11 mouse cellular contexts compared by ENCODE assay signal in genomic region chr9:75196335-75196734, GRCm38 (mm10). TPM values are rescaled to one million over a fixed set of nuclear protein-coding genes. Genes with fewer than 3 reads are reported as not detected.
DNase-seq lines count a peak whose midpoint lies in the region; ATAC-seq and TF ChIP-seq lines count a peak whose summit lies in the region.
"Had no signal": no experiment of that assay in that cellular context is flagged by ENCODE, and none has a peak within 500 bp of the region (broad histone marks: within the 10 kb centered on the region; RNA-seq: fewer than 3 reads in every experiment).

No protein-coding gene starts in this region.

- peaks cover 10 to 42% of the 10 kb centered on the region in 2 experiments for H3K4me1 ChIP-seq in CH12.LX (ENCODE audit: control insufficient read depth in 1 of 2, insufficient read depth in 2 of 2)
- H3K4me1 ChIP-seq in midbrain, postnatal 0 days (ENCODE audit: insufficient read depth, low read length), result no peaks in the 10 kb centered on the region
- H3K4me1 ChIP-seq in forebrain, embryonic 12.5 days, result no peaks in the 10 kb centered on the region
- H3K4me1 ChIP-seq: embryonic facial prominence, embryonic 15.5 days; limb, embryonic 15.5 days; neural tube, embryonic 12.5 days had no signal

- dilution Hi-C loops in CH12.LX (cut with MboI; ENCODE audit: extremely low pct_ligation_motif_present, extremely low pct_unique_long_range_greater_than_20kb, low sequenced_read_pairs), result no loop called here

- H3K36me3 ChIP-seq in CH12.LX (replicated peaks in 1 of 2; ENCODE audit: control insufficient read depth in 1 of 2, insufficient read depth in 1 of 2, low read length in 1 of 2), result peaks cover 28 to 58% of the 10 kb centered on the region in 2 experiments
- H3K36me3 ChIP-seq in midbrain, postnatal 0 days (ENCODE audit: insufficient read depth, low read length), result peaks cover 25% of the 10 kb centered on the region
- H3K36me3 ChIP-seq in forebrain, embryonic 12.5 days (replicated peaks), result peaks cover 42% of the 10 kb centered on the region

- intact Hi-C loops in heart, postnatal 25 days (cut with DNase I), result loop anchor here (10.0 kb wide), 1 partner anchor 292 kb away; no protein-coding TSS in a partner anchor
- intact Hi-C loops in left cerebral cortex, postnatal 36 days (cut with DNase I), result loop anchor here (5.0 kb wide), 2 partner anchors 61 to 124 kb away; partner anchors contain the start of gene Myo5a

- H3K4me3 ChIP-seq in CH12.LX (replicated peaks in 1 of 3; ENCODE audit: low read depth in 2 of 3, low read length in 2 of 3, poor library complexity in 1 of 3), result no peak overlapping the region
- no peak overlapping the region for H3K4me3 ChIP-seq in midbrain, postnatal 0 days (ENCODE audit: low read depth, low read length)
- no peak overlapping the region for H3K4me3 ChIP-seq in forebrain, embryonic 12.5 days (replicated peaks)
- H3K4me3 ChIP-seq: embryonic facial prominence, embryonic 15.5 days; limb, embryonic 15.5 days; neural tube, embryonic 12.5 days had no signal

- H3K4me2 ChIP-seq in CH12.LX (ENCODE audit: insufficient read depth, low read depth, poor library complexity, severe bottlenecking), result peak overlapping the region; percentile 61
- H3K4me2 ChIP-seq in midbrain, postnatal 0 days (ENCODE audit: low read depth, low read length, poor library complexity, severe bottlenecking), result no peak overlapping the region
- no peak overlapping the region for H3K4me2 ChIP-seq in forebrain, embryonic 12.5 days
- H3K4me2 ChIP-seq: embryonic facial prominence, embryonic 15.5 days; limb, embryonic 15.5 days; neural tube, embryonic 12.5 days had no signal

- TF ChIP-seq RAD21 in CH12.LX (IDR thresholded peaks at IDR 0.05; ENCODE audit: low read depth, low read length), result no peak

- H3K9me3 ChIP-seq in CH12.LX (replicated peaks; ENCODE audit: low read length), result no peaks in the 10 kb centered on the region
- no peaks in the 10 kb centered on the region for H3K9me3 ChIP-seq in midbrain, postnatal 0 days (ENCODE audit: low read length)
- no peaks in the 10 kb centered on the region for H3K9me3 ChIP-seq in forebrain, embryonic 12.5 days
- H3K9me3 ChIP-seq: embryonic facial prominence, embryonic 15.5 days; limb, embryonic 15.5 days; neural tube, embryonic 12.5 days had no signal

- H3K9ac ChIP-seq in CH12.LX (ENCODE audit: insufficient read depth, low read depth), result peak overlapping the region; percentile 45; the same call in 1 of the 2 replicates
- no peak overlapping the region for H3K9ac ChIP-seq in midbrain, postnatal 0 days (replicated peaks; ENCODE audit: low read length, poor library complexity, severe bottlenecking)
- H3K9ac ChIP-seq in forebrain, embryonic 12.5 days, result no peak overlapping the region
- H3K9ac ChIP-seq: embryonic facial prominence, embryonic 15.5 days; limb, embryonic 15.5 days; neural tube, embryonic 12.5 days had no signal

- H3K79me2 ChIP-seq in CH12.LX (replicated peaks; ENCODE audit: control insufficient read depth, extremely low read depth, insufficient read depth, poor library complexity, severe bottlenecking), result 0 out of 2 replicates have a peak, but pooled peaks cover 5% of the 10 kb centered on the region

- peak overlapping the region; percentile 96 for H3K27ac ChIP-seq in CH12.LX (ENCODE audit: insufficient read depth, low read depth)
- no peak overlapping the region for H3K27ac ChIP-seq in midbrain, postnatal 0 days (ENCODE audit: low read depth, low read length)
- no peak overlapping the region for H3K27ac ChIP-seq in forebrain, embryonic 12.5 days
- H3K27ac ChIP-seq: embryonic facial prominence, embryonic 15.5 days; limb, embryonic 15.5 days; neural tube, embryonic 12.5 days had no signal

- no peak for TF ChIP-seq POLR2A in CH12.LX (IDR thresholded peaks at IDR 0.05; ENCODE audit: low read depth, low read length)

- TF ChIP-seq EP300 in CH12.LX (IDR thresholded peaks at IDR 0.05; ENCODE audit: low read length), result peak; percentile 70

- in situ Hi-C loops in CH12.LX (cut with MboI; ENCODE audit: low pct_ligation_motif_present, low pct_unique_long_range_greater_than_20kb, low sequenced_read_pairs), result no loop called here

- no peaks in the 10 kb centered on the region for H3K27me3 ChIP-seq in CH12.LX (replicated peaks)
- no peaks in the 10 kb centered on the region for H3K27me3 ChIP-seq in midbrain, postnatal 0 days (ENCODE audit: insufficient read depth, low read length)
- no peaks in the 10 kb centered on the region for H3K27me3 ChIP-seq in forebrain, embryonic 12.5 days
- H3K27me3 ChIP-seq: embryonic facial prominence, embryonic 15.5 days; limb, embryonic 15.5 days; neural tube, embryonic 12.5 days had no signal

- TF ChIP-seq CTCF in CH12.LX (conservative IDR thresholded peaks at IDR 0.05 in 1 of 2, IDR thresholded peaks at IDR 0.05 in 1 of 2; ENCODE audit: low read depth in 2 of 2, low read length in 2 of 2), result no peak
- no peak for TF ChIP-seq CTCF in midbrain, postnatal 0 days (IDR thresholded peaks at IDR 0.05)

- WGBS in midbrain, postnatal 0 days, result 59% methylated on average over 2 of the region's 2 CpGs
- WGBS in forebrain, embryonic 12.5 days, result 76% methylated on average over 2 of the region's 2 CpGs

- no peak for ATAC-seq in midbrain, postnatal 0 days (ENCODE audit: low FRiP score)
- ATAC-seq in forebrain, embryonic 12.5 days (ENCODE audit: low FRiP score), result no peak

- DNase-seq in heart, adult 8-10 months (ENCODE audit: low spot score), result peak; percentile 17
- DNase-seq in heart, postnatal 25 days (ENCODE audit: low spot score), result no peak
- DNase-seq in CH12.LX (ENCODE audit: extremely low read depth), result peak; percentile 79
- DNase-seq in adrenal gland, postnatal 36 days, result peak; percentile 69 to 77
- peak; percentile 39 to 46 for DNase-seq in left cerebral cortex, postnatal 36 days (ENCODE audit: low spot score in 2 of 2)
- no peak for DNase-seq in midbrain, postnatal 0 days (ENCODE audit: low spot score)
- no peak for DNase-seq in cerebellum, adult 9-10 months

TF ChIP-seq in CH12.LX, 34 proteins besides CTCF, POLR2A, EP300 and RAD21 (continues in another document):
- TF ChIP-seq JUND (conservative IDR thresholded peaks at IDR 0.05; ENCODE audit: low read depth, low read length) (peak; percentile 25; the same call in 1 of the 2 replicates), CHD1 (IDR thresholded peaks at IDR 0.05; ENCODE audit: low read depth, low read length) (no peak), ZNF384 (IDR thresholded peaks at IDR 0.05; ENCODE audit: low read depth, low read length) (no peak), KAT2A (IDR thresholded peaks at IDR 0.05; ENCODE audit: insufficient replicate concordance, low read length) (no peak), E2F4 (IDR thresholded peaks at IDR 0.05; ENCODE audit: insufficient replicate concordance, low read depth, low read length) (no peak), MAFK (IDR thresholded peaks at IDR 0.05; ENCODE audit: insufficient replicate concordance, low read length) (peak; percentile 93), ZC3H11A (IDR thresholded peaks at IDR 0.05; ENCODE audit: low read depth, low read length) (no peak), ZKSCAN1 (IDR thresholded peaks at IDR 0.05; ENCODE audit: borderline replicate concordance, low read depth, low read length) (no peak), USF2 (conservative IDR thresholded peaks at IDR 0.05; ENCODE audit: low read depth, low read length) (no peak), MYC (IDR thresholded peaks at IDR 0.05; ENCODE audit: low read depth, low read length) (no peak), CHD2 (IDR thresholded peaks at IDR 0.05; ENCODE audit: low read length) (peak; percentile 74), PAX5 (IDR thresholded peaks at IDR 0.05; ENCODE audit: low read length) (no peak), NRF1 (IDR thresholded peaks at IDR 0.05; ENCODE audit: low read depth, low read length) (no peak), ZMIZ1 (IDR thresholded peaks at IDR 0.05; ENCODE audit: low read depth, low read length) (peak; percentile 48; the same call in 1 of the 2 replicates), GABPA (IDR thresholded peaks at IDR 0.05; ENCODE audit: insufficient replicate concordance, low read depth, low read length) (no peak), UBTF (IDR thresholded peaks at IDR 0.05; ENCODE audit: low read depth, low read length) (no peak), ETS1 (conservative IDR thresholded peaks at IDR 0.05; ENCODE audit: low read depth, low read length) (peak; percentile 93), TBP (conservative IDR thresholded peaks at IDR 0.05; ENCODE audit: low read depth, low read length) (0 out of 2 replicates have a peak, but pooled peaks have one; percentile 41), BHLHE40 (IDR thresholded peaks at IDR 0.05; ENCODE audit: low read depth, low read length) (peak; percentile 62), JUN (IDR thresholded peaks at IDR 0.05; ENCODE audit: insufficient read depth, low read depth, low read length) (peak; percentile 40), NELFE (IDR thresholded peaks at IDR 0.05; ENCODE audit: low read depth, low read length) (no peak), IRF4 (IDR thresholded peaks at IDR 0.05; ENCODE audit: low read depth, low read length) (peak; percentile 85), MEF2A (IDR thresholded peaks at IDR 0.05; ENCODE audit: borderline replicate concordance, low read depth, low read length) (peak; percentile 54), SMC3 (IDR thresholded peaks at IDR 0.05; ENCODE audit: low read depth, low read length) (no peak), SIN3A (IDR thresholded peaks at IDR 0.05; ENCODE audit: low read length) (peak; percentile 61), MXI1 (IDR thresholded peaks at IDR 0.05; ENCODE audit: low read depth, low read length) (no peak), RCOR1 (conservative IDR thresholded peaks at IDR 0.05; ENCODE audit: low read depth, low read length) (0 out of 2 replicates have a peak, but pooled peaks have one; percentile 55), HCFC1 (IDR thresholded peaks at IDR 0.05; ENCODE audit: low read depth, low read length) (no peak), ELF1 (IDR thresholded peaks at IDR 0.05; ENCODE audit: low read depth, low read length) (peak; percentile 64), POLR2AphosphoS2 (IDR thresholded peaks at IDR 0.05; ENCODE audit: low read depth, low read length) (no peak), USF1 (IDR thresholded peaks at IDR 0.05; ENCODE audit: low read depth, low read length) (no peak)

RNA-seq across cellular contexts. Expression of gene Myo5c, which starts 35.5 kb away (rescaled TPM):
- total RNA-seq in heart, adult 8-10 months (2022), result 1 to 10 TPM; 3.8 to 7.2 (median 5.3) TPM
- total RNA-seq in heart, postnatal 25 days (2021), result 1 to 10 TPM; 5.6 to 7.1 TPM
- total RNA-seq in CH12.LX (2012; rRNA removed), result 1.6 and 4.4 TPM in 2 replicates
- total RNA-seq in CH12.LX (2014; rRNA removed), result 3.7 and 3.8 TPM in 2 replicates
- 4.7 and 5.2 TPM in 2 replicates for polyA plus RNA-seq in CH12.LX (2012; ENCODE audit: insufficient read length, low read depth)
- total RNA-seq in adrenal gland, postnatal 36 days (2021), result 1 to 10 TPM; 2.1 to 2.5 TPM
- 1 to 10 TPM; 4.4 to 6.3 TPM for total RNA-seq in left cerebral cortex, postnatal 36 days (2021)
- total RNA-seq in midbrain, postnatal 0 days (2014; rRNA removed), result 0.22 and 0.61 TPM in 2 replicates
- 0.36 and 0.62 TPM in 2 replicates for polyA plus RNA-seq in midbrain, postnatal 0 days (2015; fragmentation: Nextera tagmentation; extraction: Ambion mirVana)
- 0.63 and 1.3 TPM in 2 replicates for polyA plus RNA-seq in forebrain, embryonic 12.5 days (2016; fragmentation: Nextera tagmentation; extraction: Ambion mirVana)

Comparison
In these comparisons a context has a peak if more than half of its experiments do, and no peak if none do; other contexts are left out.
1. DNase-seq: peak in heart, adult 8-10 months (single experiment), CH12.LX (single experiment), adrenal gland, postnatal 36 days (2 of 2) and left cerebral cortex, postnatal 36 days (2 of 2); none in heart, postnatal 25 days (single experiment), midbrain, postnatal 0 days (single experiment) and cerebellum, adult 9-10 months (single experiment).